Mouse (Mus musculus): ENCODE data around the gene Timm13. TPM values are rescaled to one million over a fixed set of nuclear protein-coding genes. Genes with fewer than 3 reads are reported as not detected.
A peak's percentile ranks its signal among the peaks of the same experiment; 100 is the strongest.

Timm13 gene
- polyA plus RNA-seq, 1 experiment = 174 TPM

DNA sequence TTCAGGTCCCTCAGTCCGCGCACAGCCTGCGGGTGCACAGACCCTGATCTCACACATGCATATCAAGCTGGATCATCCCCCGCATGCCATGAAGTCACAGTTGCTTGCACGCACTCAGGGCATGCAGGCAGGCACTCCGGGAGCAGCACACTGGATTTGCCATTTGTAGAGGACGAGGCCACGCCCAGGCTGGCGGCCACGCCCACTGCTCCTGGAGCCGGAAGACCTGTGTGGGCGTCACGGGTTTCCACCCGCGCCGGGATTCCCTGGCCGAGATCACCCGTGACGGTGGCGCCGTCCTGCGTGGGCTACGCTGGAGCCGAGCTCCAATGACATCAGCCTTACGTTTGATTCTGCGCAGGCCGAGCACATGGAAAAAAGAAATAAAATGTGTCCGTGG is 38.9 kb upstream of the Timm13 start:
- TF ChIP-seq POLR2A (IDR thresholded peaks at IDR 0.05; ENCODE audit: borderline replicate concordance, extremely low read depth, insufficient read depth, insufficient read length, poor library complexity, severe bottlenecking) (no peak), CTCF (IDR thresholded peaks at IDR 0.05; ENCODE audit: borderline replicate concordance, extremely low read depth, insufficient read depth, insufficient read length) (no peak)
- peak; percentile 92 for DNase-seq (ENCODE audit: low read depth)

DNA sequence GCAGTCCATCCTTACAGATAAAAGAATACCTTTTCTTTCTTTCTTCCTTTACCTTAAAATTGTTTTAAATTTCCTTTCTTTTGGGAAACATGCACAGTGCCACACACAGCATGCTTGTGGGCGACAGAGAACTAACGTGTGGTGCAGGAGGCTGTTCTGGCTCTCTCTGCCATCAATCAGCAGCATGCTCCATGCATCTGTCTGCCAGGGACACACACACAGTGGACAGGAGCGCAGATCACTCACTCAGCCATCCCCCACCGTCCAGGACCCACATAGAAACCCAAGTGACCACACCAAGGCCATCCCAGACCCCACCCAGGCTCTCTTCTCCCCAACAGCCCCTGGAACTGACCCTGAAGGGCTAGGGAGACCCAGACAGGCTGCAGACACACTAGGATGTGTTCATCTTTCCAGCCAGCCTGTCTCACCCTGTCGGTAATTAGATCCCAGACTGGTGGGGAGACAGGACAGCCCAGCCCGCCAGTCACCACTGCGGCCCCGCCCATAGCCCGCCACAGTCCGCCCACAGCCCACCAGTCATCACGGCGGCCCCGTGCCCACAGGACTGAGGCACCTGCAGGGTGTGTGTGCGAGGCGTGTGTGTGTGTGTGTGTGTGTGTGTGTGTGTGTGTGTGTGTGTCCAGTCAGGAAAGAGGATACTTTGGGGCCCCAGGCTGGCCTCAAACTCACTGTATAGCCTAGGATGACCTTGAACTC is 38.2 kb upstream of the Timm13 start:
- TF ChIP-seq CTCF (IDR thresholded peaks at IDR 0.05; ENCODE audit: borderline replicate concordance, extremely low read depth, insufficient read depth, insufficient read length) (no peak), POLR2A (IDR thresholded peaks at IDR 0.05; ENCODE audit: borderline replicate concordance, extremely low read depth, insufficient read depth, insufficient read length, poor library complexity, severe bottlenecking) (no peak)
- DNase-seq (ENCODE audit: low read depth) = peak; percentile 60

DNA sequence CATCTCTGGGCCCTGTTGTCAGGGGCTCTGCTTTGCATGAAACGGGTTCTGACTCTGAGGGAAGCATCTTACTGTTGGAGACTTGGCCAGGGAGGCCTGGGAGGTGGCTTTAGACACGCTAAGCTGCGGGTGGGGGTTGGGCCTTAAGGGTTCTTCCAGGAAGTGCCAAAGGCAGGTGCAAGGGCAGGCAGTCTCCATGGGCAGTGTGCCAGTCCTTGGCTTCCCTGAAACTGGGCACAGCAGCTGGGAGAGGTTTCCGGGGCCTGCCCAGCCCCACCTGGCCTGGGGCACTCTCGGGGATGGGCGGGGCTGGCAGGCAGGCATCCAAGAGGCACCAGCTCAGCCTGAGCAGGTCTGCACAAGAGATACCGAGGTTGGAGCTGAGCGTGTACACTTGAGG is 36.9 kb upstream of the Timm13 start:
- TF ChIP-seq CTCF (IDR thresholded peaks at IDR 0.05; ENCODE audit: borderline replicate concordance, extremely low read depth, insufficient read depth, insufficient read length) (no peak), POLR2A (IDR thresholded peaks at IDR 0.05; ENCODE audit: borderline replicate concordance, extremely low read depth, insufficient read depth, insufficient read length, poor library complexity, severe bottlenecking) (no peak)
- peak; percentile 74 for DNase-seq (ENCODE audit: low read depth)

DNA sequence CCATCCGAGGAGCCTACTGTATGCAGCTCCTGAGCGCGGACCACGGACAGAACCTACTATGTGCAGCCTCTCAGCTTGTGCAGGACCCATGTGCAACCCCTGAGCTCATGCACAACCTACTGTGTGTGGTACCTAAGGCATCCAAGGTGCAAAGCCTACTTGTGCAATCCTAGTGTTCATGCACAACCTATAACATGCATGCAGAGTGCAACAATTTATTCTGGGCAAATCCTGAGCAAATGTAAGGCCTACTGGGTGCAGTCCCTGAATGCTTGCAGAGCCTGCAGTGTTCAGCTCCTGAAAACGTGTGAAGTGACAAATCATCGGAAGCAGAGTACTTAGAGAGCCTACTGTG is 36.0 kb upstream of the Timm13 start:
- no peak for TF ChIP-seq POLR2A (IDR thresholded peaks at IDR 0.05; ENCODE audit: borderline replicate concordance, extremely low read depth, insufficient read depth, insufficient read length, poor library complexity, severe bottlenecking)
- no peak for TF ChIP-seq CTCF (IDR thresholded peaks at IDR 0.05; ENCODE audit: borderline replicate concordance, extremely low read depth, insufficient read depth, insufficient read length)
- no peak for DNase-seq (ENCODE audit: low read depth)

DNA sequence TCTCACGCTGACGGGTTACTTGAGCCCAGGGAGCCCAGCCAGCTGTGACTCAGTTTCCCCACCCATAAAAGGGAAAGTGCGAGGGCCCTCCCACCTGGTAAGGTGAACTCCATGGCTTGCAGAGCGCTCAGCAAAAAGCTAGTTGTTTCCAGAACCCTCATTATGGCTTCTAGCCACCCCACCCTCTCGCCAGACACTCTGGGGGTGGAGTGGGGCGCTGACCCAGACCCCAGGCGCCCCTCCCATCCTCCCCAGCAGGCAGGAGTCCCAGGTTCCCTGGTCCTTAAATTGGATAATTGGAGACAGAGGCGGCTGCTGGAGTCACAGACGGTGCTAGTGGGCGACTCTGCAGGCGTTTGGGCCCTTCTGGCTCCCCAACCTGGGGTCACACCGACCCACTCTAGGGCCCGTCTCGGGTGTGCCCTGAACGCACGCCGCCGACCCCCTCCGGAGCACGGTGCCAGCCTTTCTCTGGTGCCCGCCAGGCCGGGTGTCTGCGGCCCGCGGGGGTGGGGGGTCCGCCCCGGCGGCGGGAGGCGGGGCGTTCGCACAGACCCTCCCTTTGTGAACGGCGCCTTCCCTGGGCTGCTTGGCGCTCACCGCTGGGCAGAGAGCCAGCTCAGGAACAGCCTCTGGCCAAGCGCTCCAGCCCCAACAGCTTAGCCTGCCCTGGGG is 35.5 kb upstream of the Timm13 start:
- no peak for TF ChIP-seq CTCF (IDR thresholded peaks at IDR 0.05; ENCODE audit: borderline replicate concordance, extremely low read depth, insufficient read depth, insufficient read length)

DNA sequence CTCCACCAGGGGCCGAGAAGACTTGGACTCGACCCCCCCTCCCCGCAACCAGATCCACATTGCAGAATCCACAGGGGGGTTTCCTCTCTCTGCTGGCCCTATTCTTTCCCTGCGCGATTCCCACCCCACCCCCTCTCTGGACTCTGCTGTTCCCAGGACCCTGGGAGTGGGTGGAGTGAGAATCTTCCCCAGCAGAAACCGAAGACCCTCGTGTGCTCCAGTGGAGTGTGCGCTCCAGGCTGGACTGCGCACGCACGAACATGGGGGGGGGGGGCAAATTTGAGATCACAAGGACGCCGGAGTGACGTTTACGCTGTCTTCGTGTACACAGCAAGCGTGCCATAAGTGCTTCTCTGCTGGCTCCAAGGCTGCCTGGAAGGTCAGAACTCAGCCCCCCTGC is 34.9 kb upstream of the Timm13 start:
- peak; percentile 66 for DNase-seq (ENCODE audit: low read depth)

More for the DNA sequence above, 35.5 kb upstream of the Timm13 start:
- DNase-seq (ENCODE audit: low read depth) = peak; percentile 92

DNA sequence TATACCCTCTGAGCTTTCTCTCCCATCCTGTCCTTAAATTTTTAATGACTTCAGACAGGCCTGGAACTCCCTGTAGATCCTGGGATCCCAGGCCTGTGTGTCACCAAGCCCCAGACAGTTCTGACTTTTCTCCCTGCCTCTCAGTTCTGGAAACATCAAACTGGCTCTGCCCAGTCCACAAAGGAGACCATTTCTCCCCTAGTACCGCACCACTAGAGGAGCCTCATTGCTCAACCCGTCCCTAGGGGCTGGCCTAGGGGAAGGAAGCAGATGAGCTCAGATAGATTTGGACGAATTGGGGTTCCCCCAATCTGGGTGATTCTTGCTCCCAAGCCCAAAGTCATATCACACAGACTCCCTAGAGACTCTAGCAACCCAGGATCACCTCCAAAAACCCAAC is 34.5 kb upstream of the Timm13 start:
- no peak for DNase-seq (ENCODE audit: low read depth)
- TF ChIP-seq CTCF (IDR thresholded peaks at IDR 0.05; ENCODE audit: borderline replicate concordance, extremely low read depth, insufficient read depth, insufficient read length) = no peak
- no peak for TF ChIP-seq POLR2A (IDR thresholded peaks at IDR 0.05; ENCODE audit: borderline replicate concordance, extremely low read depth, insufficient read depth, insufficient read length, poor library complexity, severe bottlenecking)

More for the DNA sequence above, 34.9 kb upstream of the Timm13 start:
- TF ChIP-seq POLR2A (IDR thresholded peaks at IDR 0.05; ENCODE audit: borderline replicate concordance, extremely low read depth, insufficient read depth, insufficient read length, poor library complexity, severe bottlenecking) (no peak), CTCF (IDR thresholded peaks at IDR 0.05; ENCODE audit: borderline replicate concordance, extremely low read depth, insufficient read depth, insufficient read length) (no peak)

DNA sequence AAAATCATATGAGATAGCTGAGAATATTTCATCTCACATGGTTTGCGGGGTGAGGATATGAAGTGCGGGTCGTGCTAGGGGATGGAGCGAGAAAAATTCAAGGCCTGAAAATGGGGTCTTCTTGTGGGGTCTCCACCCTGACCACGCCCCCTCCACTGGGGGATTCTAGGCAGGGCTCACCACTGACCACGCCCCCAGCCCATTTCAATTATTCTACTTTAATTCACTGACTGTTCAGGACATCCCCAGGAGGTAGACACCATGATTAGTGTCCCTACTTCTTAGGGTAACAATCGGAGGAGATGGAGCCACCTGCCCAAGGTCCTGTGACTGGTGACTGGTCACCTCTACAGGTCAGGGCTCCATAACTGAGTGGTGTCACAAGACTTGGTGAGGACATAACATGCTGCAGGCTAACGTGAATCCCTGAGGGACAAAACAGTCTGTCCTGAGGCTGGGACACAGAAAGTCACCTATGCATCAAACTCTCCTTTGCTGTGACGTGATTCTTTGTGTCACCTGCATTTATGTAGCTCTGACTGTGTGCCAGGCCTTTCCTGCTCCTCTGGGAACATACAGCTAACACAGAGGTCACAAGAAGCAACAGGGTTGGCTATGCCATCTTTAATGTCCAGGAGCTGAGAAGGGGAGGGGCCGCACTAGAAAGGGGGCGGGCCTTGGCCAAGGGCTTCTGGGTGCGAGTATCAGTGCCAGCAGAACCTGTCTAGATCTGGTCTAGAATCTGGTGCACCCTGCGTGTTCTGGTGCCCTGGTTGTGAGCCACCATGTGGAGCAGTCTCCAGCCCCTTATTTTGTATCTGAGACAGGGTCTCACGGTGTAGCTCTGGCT is 33.6 kb upstream of the Timm13 start:
- no peak for DNase-seq (ENCODE audit: low read depth)

DNA sequence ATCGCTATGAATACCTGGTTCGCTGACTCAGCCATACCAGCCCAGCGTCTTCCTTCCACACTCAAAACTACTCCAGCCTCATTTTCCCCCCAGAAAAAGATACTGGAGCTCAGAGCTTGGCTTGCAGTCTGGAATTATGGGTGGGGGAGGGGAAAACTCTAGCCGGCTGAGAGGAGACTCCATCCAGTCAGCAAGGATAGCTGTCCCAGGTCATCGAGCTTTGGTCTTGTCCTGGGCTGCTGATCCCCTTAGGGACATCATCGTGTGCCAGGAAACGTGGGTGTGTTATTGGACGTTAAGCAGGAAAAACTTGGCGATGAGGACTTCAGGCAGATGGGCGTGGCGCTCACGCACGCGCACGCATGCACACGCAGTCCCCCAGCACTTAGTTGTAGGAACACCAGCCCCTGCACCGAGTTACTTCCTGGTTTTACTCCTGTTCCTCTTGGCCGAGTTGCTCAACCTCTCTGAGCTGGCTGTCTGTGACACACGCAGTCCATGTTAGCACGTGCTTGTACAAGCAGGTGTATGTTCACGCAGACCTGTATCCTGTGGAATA is 32.7 kb upstream of the Timm13 start:
- TF ChIP-seq CTCF (IDR thresholded peaks at IDR 0.05; ENCODE audit: borderline replicate concordance, extremely low read depth, insufficient read depth, insufficient read length) (no peak), POLR2A (IDR thresholded peaks at IDR 0.05; ENCODE audit: borderline replicate concordance, extremely low read depth, insufficient read depth, insufficient read length, poor library complexity, severe bottlenecking) (no peak)
- DNase-seq (ENCODE audit: low read depth) = peak; percentile 37

More for the DNA sequence above, 33.6 kb upstream of the Timm13 start:
- TF ChIP-seq POLR2A (IDR thresholded peaks at IDR 0.05; ENCODE audit: borderline replicate concordance, extremely low read depth, insufficient read depth, insufficient read length, poor library complexity, severe bottlenecking) (no peak), CTCF (IDR thresholded peaks at IDR 0.05; ENCODE audit: borderline replicate concordance, extremely low read depth, insufficient read depth, insufficient read length) (no peak)

DNA sequence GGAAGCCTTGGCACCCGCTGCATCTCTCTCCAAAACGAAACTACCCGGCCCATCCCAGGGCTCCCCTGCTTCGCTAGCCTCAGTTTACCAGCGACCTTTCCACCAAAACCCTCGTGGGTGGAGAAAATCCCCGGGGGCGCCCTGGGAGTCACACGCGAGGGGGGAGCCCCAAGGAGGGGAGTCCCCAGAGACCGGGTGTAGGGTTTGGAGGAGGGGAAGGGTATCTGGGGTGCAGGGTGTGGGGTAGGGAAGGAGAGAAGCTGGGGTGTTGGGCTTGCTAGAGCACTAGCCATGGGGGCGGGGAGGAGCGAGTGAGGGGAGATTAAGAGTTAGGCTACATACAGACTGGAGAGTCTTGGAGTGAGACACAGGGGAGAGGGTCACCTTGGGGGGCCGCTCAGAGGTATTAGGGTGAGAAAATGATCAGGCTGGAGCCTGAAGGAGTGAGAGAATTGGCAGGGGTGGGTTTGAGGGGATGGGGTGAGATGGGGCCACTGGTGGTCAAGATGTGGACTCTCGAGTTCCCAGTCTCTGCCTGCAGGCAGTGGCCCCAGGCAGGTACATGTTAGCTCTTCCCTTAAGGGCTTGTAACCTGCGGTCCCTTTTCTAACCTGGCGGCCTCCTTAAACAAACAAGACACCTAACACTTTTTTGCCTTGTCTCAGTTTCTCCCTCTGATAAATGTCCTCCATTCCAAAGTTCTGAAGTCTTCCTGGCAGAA is 32.1 kb upstream of the Timm13 start:
- DNase-seq (ENCODE audit: low read depth) = no peak
- TF ChIP-seq POLR2A (IDR thresholded peaks at IDR 0.05; ENCODE audit: borderline replicate concordance, extremely low read depth, insufficient read depth, insufficient read length, poor library complexity, severe bottlenecking) = no peak
- TF ChIP-seq CTCF (IDR thresholded peaks at IDR 0.05; ENCODE audit: borderline replicate concordance, extremely low read depth, insufficient read depth, insufficient read length) = no peak
